Mouse (Mus musculus): Measurements from ENCODE around the gene Bbs7.

DNA sequence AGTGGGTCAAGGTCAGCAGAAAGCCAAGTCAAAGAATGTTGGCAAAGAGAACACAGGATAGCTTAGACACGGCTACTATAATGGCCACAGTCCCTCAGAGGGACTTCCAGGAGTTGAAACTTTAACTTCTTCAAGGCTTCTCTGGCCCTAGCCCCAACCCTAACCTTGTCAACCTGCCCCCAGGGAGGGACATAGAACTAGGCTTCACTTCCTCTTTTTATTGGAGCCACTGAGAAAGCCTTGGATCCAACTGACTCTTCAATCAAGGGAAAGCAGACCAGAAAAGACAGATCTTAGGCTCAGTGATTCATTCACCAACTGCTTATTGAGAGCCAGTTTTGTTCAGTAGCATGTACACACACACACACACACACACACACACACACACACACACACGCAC, 13.5 kb upstream of the Bbs7 start:
- TF ChIP-seq CTCF (IDR thresholded peaks at IDR 0.05; ENCODE audit: insufficient read depth, low read length): no peak
- TF ChIP-seq POLR2A (IDR thresholded peaks at IDR 0.05; ENCODE audit: borderline replicate concordance, extremely low read depth, low read depth, low read length): no peak

Data from lung, adult 2 months (tissue).